Comparison of ENCODE assay signal across 25 mouse cellular contexts in the genomic region with DNA sequence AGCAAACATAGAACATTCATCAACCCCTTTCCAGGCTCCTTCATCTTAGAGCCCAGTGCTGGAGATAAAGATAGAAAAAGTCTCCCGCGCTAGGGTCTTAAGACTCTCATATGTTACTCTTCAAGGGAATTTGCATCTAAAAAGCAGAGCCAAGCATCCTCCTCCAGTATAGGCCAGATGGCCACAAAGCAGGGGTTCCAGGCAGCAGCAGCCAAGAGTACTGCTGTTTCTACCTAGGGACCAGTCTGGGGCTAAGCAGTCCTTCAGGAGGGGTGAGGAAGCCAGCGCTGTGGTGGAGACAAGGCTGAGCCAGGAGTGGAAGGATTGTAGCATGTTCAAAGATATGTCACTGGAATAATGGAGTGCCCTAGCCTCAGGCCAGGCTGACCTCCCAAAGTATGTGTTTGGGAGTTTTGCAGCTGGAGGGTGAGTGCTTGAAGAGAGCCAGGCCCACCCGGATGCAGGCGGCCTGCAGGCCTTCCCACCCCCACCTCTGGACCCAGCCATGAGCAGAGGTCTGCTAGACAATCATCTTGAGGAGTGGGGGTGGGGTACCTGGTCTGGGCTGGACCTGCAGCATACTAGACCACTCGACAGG.
DNase-seq lines count a peak whose midpoint lies in the region; ATAC-seq and TF ChIP-seq lines count a peak whose summit lies in the region.
"Had no signal": no experiment of that assay in that cellular context is flagged by ENCODE, and none has a peak within 500 bp of the region (broad histone marks: within the 10 kb centered on the region; RNA-seq: fewer than 3 reads in every experiment).

No protein-coding gene starts in this region.

- no peaks in the 10 kb centered on the region for H3K27me3 ChIP-seq in intestine, embryonic 15.5 days (replicated peaks)
- H3K27me3 ChIP-seq in intestine, postnatal 0 days (replicated peaks; ENCODE audit: control insufficient read depth, insufficient read depth, low read length): no peaks in the 10 kb centered on the region
- H3K27me3 ChIP-seq in lung, embryonic 16.5 days (ENCODE audit: control insufficient read depth, insufficient read depth, low read depth, low read length): no peaks in the 10 kb centered on the region
- H3K27me3 ChIP-seq in intestine, embryonic 16.5 days (replicated peaks; ENCODE audit: control insufficient read depth, insufficient read depth, low read length): no peaks in the 10 kb centered on the region
- H3K27me3 ChIP-seq in limb, embryonic 13.5 days: no peaks in the 10 kb centered on the region
- H3K27me3 ChIP-seq: heart, embryonic 12.5 days; hindbrain, embryonic 13.5 days; limb, embryonic 12.5 days; midbrain, embryonic 15.5 days; neural tube, embryonic 15.5 days had no signal

- DNase-seq in lung, postnatal 36 days: no peak
- DNase-seq in layer of hippocampus, postnatal 10 days (ENCODE audit: low spot score in 2 of 2): no peak
- no peak for DNase-seq in embryo, embryonic 10.5 days (ENCODE audit: low spot score)
- DNase-seq: adrenal gland, postnatal 25 days; cerebellum, adult 11-12 months; gastrocnemius, postnatal 25 days; heart, adult 18-20 months; heart, postnatal 4 days; kidney, adult 2 months; kidney, postnatal 14 days; layer of hippocampus, adult 9-11 months; thymus, postnatal 4 days had no signal

- peaks cover 6% of the 10 kb centered on the region; the same call in 1 of the 2 replicates for H3K4me1 ChIP-seq in intestine, embryonic 15.5 days (replicated peaks)
- no peaks in the 10 kb centered on the region for H3K4me1 ChIP-seq in intestine, postnatal 0 days (replicated peaks; ENCODE audit: control insufficient read depth, insufficient read depth, low read length)
- H3K4me1 ChIP-seq in lung, embryonic 16.5 days (replicated peaks; ENCODE audit: control insufficient read depth, insufficient read depth, low read length): no peaks in the 10 kb centered on the region
- H3K4me1 ChIP-seq in intestine, embryonic 16.5 days (ENCODE audit: control insufficient read depth, insufficient read depth, low read length): no peaks in the 10 kb centered on the region
- no peaks in the 10 kb centered on the region for H3K4me1 ChIP-seq in limb, embryonic 13.5 days
- H3K4me1 ChIP-seq: heart, embryonic 12.5 days; hindbrain, embryonic 13.5 days; midbrain, embryonic 15.5 days; neural tube, embryonic 15.5 days had no signal

- no peak overlapping the region for H3K4me2 ChIP-seq in intestine, embryonic 15.5 days (replicated peaks)
- H3K4me2 ChIP-seq in intestine, postnatal 0 days (replicated peaks; ENCODE audit: low read depth): no peak overlapping the region
- H3K4me2 ChIP-seq in lung, embryonic 16.5 days (ENCODE audit: low read depth, low read length): no peak overlapping the region
- H3K4me2 ChIP-seq in intestine, embryonic 16.5 days (ENCODE audit: low read depth, low read length): no peak overlapping the region
- H3K4me2 ChIP-seq in limb, embryonic 13.5 days (replicated peaks): no peak overlapping the region
- H3K4me2 ChIP-seq: heart, embryonic 12.5 days; hindbrain, embryonic 13.5 days; limb, embryonic 12.5 days; liver, embryonic 11.5 days; midbrain, embryonic 15.5 days; neural tube, embryonic 15.5 days had no signal

- H3K9ac ChIP-seq in intestine, embryonic 15.5 days: no peak overlapping the region
- no peak overlapping the region for H3K9ac ChIP-seq in intestine, postnatal 0 days (ENCODE audit: low read depth, low read length)
- H3K9ac ChIP-seq in lung, embryonic 16.5 days (ENCODE audit: low read length): no peak overlapping the region
- no peak overlapping the region for H3K9ac ChIP-seq in intestine, embryonic 16.5 days (ENCODE audit: low read depth, low read length)
- H3K9ac ChIP-seq in limb, embryonic 13.5 days: no peak overlapping the region
- H3K9ac ChIP-seq: heart, embryonic 12.5 days; hindbrain, embryonic 13.5 days; limb, embryonic 12.5 days; midbrain, embryonic 15.5 days; neural tube, embryonic 15.5 days had no signal

- no peaks in the 10 kb centered on the region for H3K36me3 ChIP-seq in intestine, embryonic 15.5 days
- no peaks in the 10 kb centered on the region for H3K36me3 ChIP-seq in intestine, postnatal 0 days (ENCODE audit: control insufficient read depth, insufficient read depth)
- no peaks in the 10 kb centered on the region for H3K36me3 ChIP-seq in lung, embryonic 16.5 days (ENCODE audit: control insufficient read depth, insufficient read depth, low read length)
- no peaks in the 10 kb centered on the region for H3K36me3 ChIP-seq in intestine, embryonic 16.5 days (ENCODE audit: control insufficient read depth, insufficient read depth, low read length)
- H3K36me3 ChIP-seq in limb, embryonic 13.5 days: no peaks in the 10 kb centered on the region
- H3K36me3 ChIP-seq: heart, embryonic 12.5 days; hindbrain, embryonic 13.5 days; limb, embryonic 12.5 days; midbrain, embryonic 10.5 days; midbrain, embryonic 15.5 days; neural tube, embryonic 15.5 days had no signal

- no peak overlapping the region for H3K27ac ChIP-seq in intestine, embryonic 15.5 days
- no peak overlapping the region for H3K27ac ChIP-seq in intestine, postnatal 0 days (ENCODE audit: low read depth, low read length)
- H3K27ac ChIP-seq in lung, embryonic 16.5 days (ENCODE audit: low read length): no peak overlapping the region
- no peak overlapping the region for H3K27ac ChIP-seq in intestine, embryonic 16.5 days (ENCODE audit: low read length)
- no peak overlapping the region for H3K27ac ChIP-seq in limb, embryonic 13.5 days
- H3K27ac ChIP-seq: hindbrain, embryonic 13.5 days; limb, embryonic 12.5 days; midbrain, embryonic 10.5 days; midbrain, embryonic 15.5 days; neural tube, embryonic 15.5 days had no signal

- no peak overlapping the region for H3K4me3 ChIP-seq in intestine, embryonic 15.5 days (replicated peaks)
- H3K4me3 ChIP-seq in intestine, postnatal 0 days (ENCODE audit: low read depth, low read length): no peak overlapping the region
- H3K4me3 ChIP-seq in lung, embryonic 16.5 days (ENCODE audit: low read length): no peak overlapping the region
- H3K4me3 ChIP-seq in intestine, embryonic 16.5 days (ENCODE audit: low read length): no peak overlapping the region
- H3K4me3 ChIP-seq in limb, embryonic 13.5 days: no peak overlapping the region
- H3K4me3 ChIP-seq: heart, embryonic 12.5 days; hindbrain, embryonic 13.5 days; limb, embryonic 12.5 days; midbrain, embryonic 10.5 days; midbrain, embryonic 15.5 days; neural tube, embryonic 15.5 days had no signal

- ATAC-seq in intestine, embryonic 15.5 days: peak; percentile 51
- ATAC-seq in intestine, postnatal 0 days: no peak
- ATAC-seq in lung, embryonic 16.5 days (ENCODE audit: low read depth): peak; percentile 64
- peak; percentile 66; the same call in 1 of the 2 replicates for ATAC-seq in intestine, embryonic 16.5 days
- peak; percentile 24; the same call in 1 of the 2 replicates for ATAC-seq in limb, embryonic 13.5 days (ENCODE audit: low FRiP score, low read depth)
- ATAC-seq: forebrain, embryonic 14.5 days; midbrain, embryonic 15.5 days had no signal

- 52% methylated on average over 6 of the region's 6 CpGs for WGBS in intestine, embryonic 15.5 days
- WGBS in intestine, postnatal 0 days: 58% methylated on average over 6 of the region's 6 CpGs
- WGBS in lung, embryonic 16.5 days: 56% methylated on average over 6 of the region's 6 CpGs
- 54% methylated on average over 6 of the region's 6 CpGs for WGBS in intestine, embryonic 16.5 days
- 60% methylated on average over 6 of the region's 6 CpGs for WGBS in limb, embryonic 13.5 days

- no peak for TF ChIP-seq CTCF in intestine, postnatal 0 days (IDR thresholded peaks at IDR 0.05; ENCODE audit: low read depth)

- no peaks in the 10 kb centered on the region for H3K9me3 ChIP-seq in intestine, embryonic 15.5 days
- no peaks in the 10 kb centered on the region for H3K9me3 ChIP-seq in intestine, postnatal 0 days (ENCODE audit: control insufficient read depth)
- no peaks in the 10 kb centered on the region for H3K9me3 ChIP-seq in lung, embryonic 16.5 days (ENCODE audit: control insufficient read depth, low read length)
- H3K9me3 ChIP-seq in intestine, embryonic 16.5 days (ENCODE audit: control insufficient read depth, low read length): no peaks in the 10 kb centered on the region
- no peaks in the 10 kb centered on the region for H3K9me3 ChIP-seq in limb, embryonic 13.5 days
- H3K9me3 ChIP-seq: heart, embryonic 12.5 days; hindbrain, embryonic 13.5 days; limb, embryonic 12.5 days; midbrain, embryonic 10.5 days; midbrain, embryonic 15.5 days; neural tube, embryonic 15.5 days had no signal
